ENCODE assay signal across 7 mouse cellular contexts in genomic region chr5:110286446-110287083, GRCm38 (mm10). TPM values are rescaled to one million over a fixed set of nuclear protein-coding genes. Genes with fewer than 3 reads are reported as not detected.
DNase-seq lines count a peak whose midpoint lies in the region; ATAC-seq and TF ChIP-seq lines count a peak whose summit lies in the region.

No protein-coding gene starts in this region.

- no peak for TF ChIP-seq POLR2A in spleen, adult 2 months (IDR thresholded peaks at IDR 0.05; ENCODE audit: low read depth, low read length)

- no peak overlapping the region; the same call in 1 of the 2 replicates for H3K27ac ChIP-seq in spleen, adult 2 months (ENCODE audit: insufficient read depth, low read length)
- H3K27ac ChIP-seq in liver, embryonic 11.5 days (ENCODE audit: low read depth, low read length): peak overlapping the region; percentile 81

- no peaks in the 10 kb centered on the region for H3K9me3 ChIP-seq in liver, embryonic 11.5 days (ENCODE audit: control insufficient read depth, low read length)

- H3K4me1 ChIP-seq in spleen, adult 2 months (ENCODE audit: control insufficient read depth, insufficient read depth, insufficient read length): peaks cover 2% of the 10 kb centered on the region; the same call in 1 of the 2 replicates
- peaks cover 6% of the 10 kb centered on the region for H3K4me1 ChIP-seq in liver, embryonic 11.5 days (replicated peaks; ENCODE audit: control insufficient read depth, insufficient read depth, low read length)

- H3K27me3 ChIP-seq in spleen, adult 2 months (ENCODE audit: control insufficient read depth, insufficient read depth, low read length): no peaks in the 10 kb centered on the region; the same call in 1 of the 2 replicates
- H3K27me3 ChIP-seq in liver, embryonic 11.5 days (replicated peaks; ENCODE audit: control insufficient read depth, insufficient read depth, low read length): no peaks in the 10 kb centered on the region

- TF ChIP-seq CTCF in spleen, adult 2 months (IDR thresholded peaks at IDR 0.05; ENCODE audit: extremely low read depth, insufficient read depth, insufficient read length, insufficient replicate concordance): no peak

- peak overlapping the region; percentile 95 for H3K4me2 ChIP-seq in liver, embryonic 11.5 days

- H3K9ac ChIP-seq in liver, embryonic 11.5 days (ENCODE audit: low read depth, low read length): peak overlapping the region; percentile 92

- WGBS in spleen, adult 2 months: 1% methylated on average over 31 of the region's 31 CpGs
- WGBS in liver, embryonic 11.5 days: 2% methylated on average over 31 of the region's 31 CpGs

- peak; percentile 58 for ATAC-seq in erythroblast, adult 5-6 weeks (replicated peaks; ENCODE audit: low FRiP score, poor library complexity, severe bottlenecking)
- ATAC-seq in liver, embryonic 11.5 days (replicated peaks; ENCODE audit: low FRiP score): peak; percentile 80
- no peak; the same call in 1 of the 2 replicates for ATAC-seq in monocyte, adult 5-6 weeks (replicated peaks; ENCODE audit: insufficient number of reproducible peaks, low FRiP score, low TSS enrichment, poor library complexity, severe bottlenecking)

- no peaks in the 10 kb centered on the region for H3K36me3 ChIP-seq in spleen, adult 2 months (ENCODE audit: control insufficient read depth, insufficient read depth, low read length)
- H3K36me3 ChIP-seq in liver, embryonic 11.5 days (ENCODE audit: control insufficient read depth, insufficient read depth, low read length): peaks cover 16% of the 10 kb centered on the region

- DNase-seq in spleen, adult 2 months (ENCODE audit: low read depth in 1 of 2, low spot score in 2 of 2): no peak
- DNase-seq in spleen, adult 18-20 months: no peak
- no peak for DNase-seq in liver, embryonic 11.5 days (ENCODE audit: low spot score)
- DNase-seq in B cell, adult 2 months: no peak
- no peak for DNase-seq in right cerebral cortex, postnatal 14 days

- peak overlapping the region; percentile 91 for H3K4me3 ChIP-seq in spleen, adult 2 months (ENCODE audit: extremely low read depth, insufficient read depth, insufficient read length)
- H3K4me3 ChIP-seq in liver, embryonic 11.5 days (ENCODE audit: low read depth, low read length): peak overlapping the region; percentile 77

RNA-seq across cellular contexts. Expression of gene Pole, which starts 0.5 kb away (rescaled TPM):
- polyA plus RNA-seq in spleen, adult 2 months (2012; rRNA removed): 5.6 and 7.0 TPM in 2 replicates
- total RNA-seq in erythroblast, adult 5-6 weeks (2015; ENCODE audit: low replicate concordance): 27.6 and 46.1 TPM in 2 replicates
- total RNA-seq in erythroblast, adult 5-6 weeks (2017; ENCODE audit: low replicate concordance): 24.4 and 25.5 TPM in 2 replicates
- polyA plus RNA-seq in liver, embryonic 11.5 days (2014; fragmentation: Nextera tagmentation; extraction: Ambion mirVana): 41.4 and 42.9 TPM in 2 replicates
- 2.1 to 5.1 TPM (median 4.1 TPM) in 3 replicates for total RNA-seq in monocyte, adult 5-6 weeks (2017)

RNA-seq across cellular contexts. Expression of gene Pxmp2, which starts 0.6 kb away (rescaled TPM):
- 2.0 and 2.6 TPM in 2 replicates for polyA plus RNA-seq in spleen, adult 2 months (2012; rRNA removed)
- total RNA-seq in erythroblast, adult 5-6 weeks (2015; ENCODE audit: low replicate concordance): 4.2 and 8.6 TPM in 2 replicates
- 0.94 and 3.6 TPM in 2 replicates for total RNA-seq in erythroblast, adult 5-6 weeks (2017; ENCODE audit: low replicate concordance)
- 24.2 and 27.2 TPM in 2 replicates for polyA plus RNA-seq in liver, embryonic 11.5 days (2014; fragmentation: Nextera tagmentation; extraction: Ambion mirVana)
- 0.53 to 9.9 TPM (median 2.7 TPM) in 3 replicates for total RNA-seq in monocyte, adult 5-6 weeks (2017)

RNA-seq across cellular contexts. Expression of gene Pgam5, which starts 16.9 kb away (rescaled TPM):
- 14.9 and 15.8 TPM in 2 replicates for polyA plus RNA-seq in spleen, adult 2 months (2012; rRNA removed)
- 11.9 and 14.0 TPM in 2 replicates for total RNA-seq in erythroblast, adult 5-6 weeks (2015; ENCODE audit: low replicate concordance)
- total RNA-seq in erythroblast, adult 5-6 weeks (2017; ENCODE audit: low replicate concordance): 9.6 and 13.9 TPM in 2 replicates
- polyA plus RNA-seq in liver, embryonic 11.5 days (2014; fragmentation: Nextera tagmentation; extraction: Ambion mirVana): 78.2 and 81.1 TPM in 2 replicates
- 23.6 to 27.7 TPM (median 24.7 TPM) in 3 replicates for total RNA-seq in monocyte, adult 5-6 weeks (2017)

RNA-seq across cellular contexts. Expression of gene Ankle2, which starts 55.8 kb away (rescaled TPM):
- 10.0 and 12.0 TPM in 2 replicates for polyA plus RNA-seq in spleen, adult 2 months (2012; rRNA removed)
- total RNA-seq in erythroblast, adult 5-6 weeks (2015; ENCODE audit: low replicate concordance): 24.0 and 31.5 TPM in 2 replicates
- 25.6 and 41.6 TPM in 2 replicates for total RNA-seq in erythroblast, adult 5-6 weeks (2017; ENCODE audit: low replicate concordance)
- 30.4 and 30.5 TPM in 2 replicates for polyA plus RNA-seq in liver, embryonic 11.5 days (2014; fragmentation: Nextera tagmentation; extraction: Ambion mirVana)
- 62.3 to 65.9 TPM (median 64.4 TPM) in 3 replicates for total RNA-seq in monocyte, adult 5-6 weeks (2017)

RNA-seq across cellular contexts. Expression of gene P2rx2, which starts 56.4 kb away (rescaled TPM):
- polyA plus RNA-seq in spleen, adult 2 months (2012; rRNA removed): 0.33 and 0.41 TPM in 2 replicates
- not detected in 2 replicates for total RNA-seq in erythroblast, adult 5-6 weeks (2015; ENCODE audit: low replicate concordance)
- total RNA-seq in erythroblast, adult 5-6 weeks (2017; ENCODE audit: low replicate concordance): not detected in 2 replicates
- polyA plus RNA-seq in liver, embryonic 11.5 days (2014; fragmentation: Nextera tagmentation; extraction: Ambion mirVana): 0.14 and 0.29 TPM in 2 replicates
- not detected in 3 replicates for total RNA-seq in monocyte, adult 5-6 weeks (2017)
